Mouse (Mus musculus) thymus, postnatal 14 days (tissue): ENCODE results near the gene Slc46a2.

Source experiments
- DNase-seq: peaks from one replicate; pipeline ENCODE4 v3.0.0; 2021

Gene Slc46a2

DNA sequence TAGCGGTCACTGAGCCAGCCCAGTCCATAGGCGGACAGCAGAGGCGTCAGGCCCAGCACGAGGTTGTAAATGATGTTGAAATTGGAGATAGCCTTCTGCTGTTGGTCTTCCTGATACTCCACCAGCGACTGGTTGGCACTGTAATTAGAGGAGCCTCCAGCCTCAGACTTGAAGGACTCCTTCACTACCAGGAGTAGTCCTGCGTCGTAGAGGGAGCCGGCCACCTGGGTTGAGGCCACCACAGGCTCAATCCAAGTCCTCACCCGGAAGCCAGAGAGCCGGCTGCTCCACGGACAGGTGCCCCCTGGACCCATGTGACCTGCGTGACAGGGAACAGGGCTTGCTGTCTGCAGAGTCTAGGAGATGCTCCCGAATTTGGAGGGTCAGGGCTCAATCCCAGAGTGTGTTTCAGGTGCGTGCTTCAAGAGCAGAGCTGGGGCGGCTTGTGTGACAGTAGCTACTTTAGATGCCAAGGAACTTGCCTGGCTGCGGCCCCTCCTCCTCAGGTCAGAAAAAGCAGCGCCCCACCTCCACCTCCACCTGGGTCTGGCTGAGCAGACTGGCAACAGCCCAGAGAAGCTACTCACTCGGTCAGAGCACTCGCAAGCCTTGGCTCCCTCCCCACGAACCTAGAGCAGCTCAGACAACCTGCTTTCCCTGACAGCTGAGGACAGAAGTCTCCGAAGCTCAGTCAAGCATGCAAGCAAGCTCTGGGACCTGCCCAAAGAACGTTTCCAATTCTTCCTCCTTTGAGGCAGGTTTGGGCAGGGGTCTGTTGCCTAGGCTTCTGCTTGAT, at the start of gene Slc46a2:
Gene Slc46a2, minus strand, starts transcription at position 449 of the 796 bp plus-strand sequence.
- DNase-seq: no peak

DNA sequence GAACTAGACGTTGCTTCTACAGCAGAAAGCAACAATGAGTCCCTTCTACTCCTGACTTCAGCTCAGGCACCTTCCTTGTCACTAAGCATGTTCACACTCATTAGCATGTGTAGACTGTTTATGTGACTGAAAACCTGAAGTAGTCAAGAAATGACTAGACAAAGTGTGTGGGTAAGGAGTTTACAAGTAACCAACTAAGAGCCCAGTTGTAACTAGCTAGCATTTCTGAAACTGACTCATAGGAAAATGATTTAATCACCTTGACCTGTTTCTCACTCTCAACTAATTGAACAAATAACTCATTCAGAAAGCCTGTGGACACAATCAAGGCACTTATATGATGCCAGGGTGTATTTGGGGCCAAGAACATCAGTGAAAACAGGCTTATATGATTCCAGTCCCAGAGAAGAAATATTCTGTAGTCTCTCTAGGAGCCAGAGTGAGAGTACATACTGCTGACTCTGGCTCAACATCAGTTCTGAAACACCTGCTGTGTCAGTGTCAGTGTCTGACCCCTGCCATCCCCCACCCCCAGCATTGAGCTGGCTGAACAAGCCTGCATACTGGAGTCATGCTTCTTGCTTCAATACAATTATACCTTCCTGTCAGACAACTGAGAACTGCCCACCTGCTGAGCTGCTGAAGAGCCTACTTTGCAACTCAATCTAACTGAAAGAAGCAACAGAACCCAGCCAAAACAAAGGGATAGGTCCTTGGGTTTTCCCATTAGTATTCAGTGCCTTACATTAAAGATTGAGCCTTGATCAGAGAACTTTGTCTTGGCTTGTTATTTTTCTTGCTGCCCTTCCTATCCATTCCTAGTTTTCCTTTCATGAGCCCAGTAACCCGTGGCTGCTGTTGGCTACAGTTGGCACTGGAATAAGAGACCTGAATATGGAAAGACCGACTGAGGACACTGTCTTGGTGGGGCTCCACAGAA, 48.8 kb upstream of the Slc46a2 start, which contains the start of gene Mup6:
Gene Mup6, plus strand, starts transcription at position 890 of the 940 bp plus-strand sequence.
- no peak for DNase-seq

DNA sequence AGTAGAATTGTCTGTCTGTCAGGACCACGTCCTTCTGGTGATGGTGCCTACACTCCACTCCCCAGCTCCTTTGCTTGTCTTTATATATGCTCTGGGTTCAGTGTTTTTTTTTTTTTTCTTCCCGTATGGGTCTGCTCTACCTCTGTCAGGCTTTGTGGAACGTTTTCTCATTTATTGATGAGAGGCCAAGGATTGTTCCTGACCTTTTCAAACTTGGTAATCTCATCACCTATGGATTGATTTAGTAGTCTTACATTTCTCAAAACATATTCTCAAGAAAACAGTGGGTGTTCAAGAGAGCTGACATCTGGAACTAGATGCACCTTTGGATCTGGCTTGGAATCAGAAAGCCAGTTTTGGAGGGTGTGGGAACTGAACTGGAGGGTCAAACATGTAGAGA, 45.8 kb upstream of the Slc46a2 start, which contains the start of gene Mup4:
Gene Mup4, minus strand, starts transcription at position 101 of the 400 bp plus-strand sequence.
- DNase-seq: no peak

DNA sequence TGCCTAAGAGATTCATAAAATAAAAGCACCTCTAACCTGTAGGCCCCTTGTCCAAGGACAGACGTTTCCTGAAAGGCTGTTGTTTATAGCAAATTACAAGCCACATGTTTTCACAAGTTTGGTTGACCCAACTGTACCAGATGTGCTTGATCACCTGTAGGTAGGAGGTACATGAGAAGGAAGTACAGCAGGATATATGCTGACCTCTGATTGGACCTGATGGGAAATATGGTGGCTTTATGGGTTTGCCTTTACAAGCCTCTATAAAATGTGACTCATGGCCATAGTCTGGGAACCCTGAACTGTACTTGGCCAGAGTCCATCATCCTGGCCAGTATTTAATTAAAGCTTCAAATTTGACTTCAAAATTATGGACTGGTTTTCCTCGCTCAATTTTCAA, 22.7 kb upstream of the Slc46a2 start:
- no peak for DNase-seq

DNA sequence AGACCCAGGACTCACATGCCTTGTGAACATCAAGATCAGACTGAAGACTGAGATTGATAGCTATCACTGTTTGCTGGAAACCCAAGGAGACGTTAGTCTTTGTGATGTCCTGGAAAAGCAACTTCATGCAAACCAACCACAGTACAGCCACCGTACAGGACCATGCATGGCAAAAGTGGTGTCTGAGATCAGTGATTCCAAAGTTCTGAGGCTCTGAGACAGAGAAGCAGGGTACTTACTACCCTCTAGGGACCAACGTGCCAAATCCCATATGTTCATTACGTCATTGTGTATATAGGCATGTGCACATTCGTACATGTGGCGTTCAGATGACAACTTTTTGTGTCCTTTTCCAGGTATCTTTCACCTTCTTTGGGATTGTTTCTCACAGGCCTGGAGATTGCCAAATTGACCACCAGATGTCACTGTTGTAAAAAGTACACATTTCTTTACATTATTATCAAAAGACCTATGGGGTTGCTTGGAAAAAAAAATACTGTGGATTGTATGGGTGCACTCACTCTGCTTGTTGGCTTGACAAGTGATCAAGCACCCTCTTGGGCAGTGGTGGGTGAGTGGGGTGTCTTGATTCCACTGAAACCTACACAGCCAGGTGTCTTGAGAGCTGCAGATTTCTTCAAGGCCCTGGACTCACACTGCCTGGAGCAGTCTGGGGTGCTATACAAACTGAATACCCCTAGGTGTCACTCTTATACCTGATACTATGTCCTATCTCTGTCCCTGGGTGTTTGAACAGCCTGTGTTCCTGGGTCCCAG, 17.8 kb upstream of the Slc46a2 start:
- peak; percentile 36 for DNase-seq

DNA sequence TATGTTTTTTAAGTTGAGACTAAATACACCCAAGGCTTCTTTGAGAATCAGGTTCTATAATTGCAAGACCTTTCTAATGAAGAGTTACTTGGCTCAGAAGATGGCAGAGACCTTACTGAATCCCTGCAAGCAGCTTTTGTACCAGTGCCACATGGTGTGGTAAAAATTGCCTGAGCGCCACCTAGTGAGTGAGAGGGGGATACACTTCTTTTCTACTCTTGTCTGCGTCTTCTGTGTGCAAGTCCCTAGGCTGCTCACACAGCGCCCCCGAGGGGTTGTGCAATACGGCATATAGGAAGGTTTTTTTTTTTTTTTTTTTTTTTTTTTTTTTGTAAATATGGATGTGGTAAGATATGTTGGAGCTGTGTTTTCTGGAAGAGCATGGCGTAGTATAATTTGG, 13.5 kb upstream of the Slc46a2 start:
- peak; percentile 89 for DNase-seq

DNA sequence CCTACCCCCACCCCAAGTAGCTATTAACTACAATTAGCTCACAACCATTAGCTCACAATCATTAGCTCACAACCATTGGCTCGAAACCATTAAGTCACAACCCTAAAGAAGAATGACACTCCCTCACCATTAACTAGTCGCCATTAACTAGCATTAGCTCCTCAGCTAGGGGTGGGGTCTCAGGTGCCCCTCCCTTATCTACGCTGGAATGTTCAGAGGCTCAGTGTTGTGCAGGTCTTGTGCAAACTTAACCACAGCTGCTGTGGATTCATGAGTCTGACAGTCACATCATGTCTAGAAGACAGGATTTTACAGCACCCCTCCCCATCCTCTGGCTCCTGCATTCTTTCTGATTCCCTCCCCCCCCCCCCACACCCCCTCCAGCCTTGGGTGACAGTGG, 12.8 kb upstream of the Slc46a2 start:
- no peak for DNase-seq

DNA sequence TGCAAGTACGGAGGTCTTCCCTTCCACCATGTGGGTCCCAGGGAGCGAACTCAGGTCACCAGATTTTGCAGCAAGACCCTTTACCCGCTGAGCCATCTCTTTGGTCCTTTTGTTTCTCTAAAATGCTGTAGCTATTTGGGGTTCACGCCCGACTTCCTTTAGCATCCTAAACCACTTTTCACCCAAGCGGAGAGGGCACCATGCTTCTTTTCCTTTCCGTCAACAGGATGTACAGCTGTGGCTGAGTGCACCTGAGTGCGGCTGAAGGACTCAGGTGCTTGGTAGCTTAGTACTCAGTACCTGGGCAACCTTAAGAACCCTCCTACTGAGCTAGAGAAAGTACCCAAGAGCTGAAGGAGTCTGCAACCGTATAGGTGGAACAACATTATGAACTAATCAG, 10.2 kb upstream of the Slc46a2 start:
- DNase-seq: peak; percentile 51

DNA sequence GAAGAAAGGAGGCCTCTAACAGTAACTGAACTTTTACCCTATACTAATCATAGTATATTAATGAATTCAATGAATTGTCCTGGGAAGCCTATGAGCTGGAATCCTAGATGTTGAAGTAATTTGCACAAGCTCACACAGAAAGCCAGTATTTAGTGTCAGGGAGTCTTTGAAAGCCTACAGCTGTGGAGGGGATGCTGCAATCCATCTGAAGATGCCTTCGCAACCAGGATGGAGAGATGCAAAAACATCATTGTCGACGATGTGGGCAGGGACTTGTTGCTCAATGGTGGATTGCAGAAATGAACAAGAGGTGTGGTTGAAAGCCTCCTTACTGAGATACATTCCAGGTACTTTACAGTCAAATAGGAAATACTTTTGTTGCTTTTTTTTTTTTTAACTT, 3.1 kb upstream of the Slc46a2 start:
- no peak for DNase-seq

DNA sequence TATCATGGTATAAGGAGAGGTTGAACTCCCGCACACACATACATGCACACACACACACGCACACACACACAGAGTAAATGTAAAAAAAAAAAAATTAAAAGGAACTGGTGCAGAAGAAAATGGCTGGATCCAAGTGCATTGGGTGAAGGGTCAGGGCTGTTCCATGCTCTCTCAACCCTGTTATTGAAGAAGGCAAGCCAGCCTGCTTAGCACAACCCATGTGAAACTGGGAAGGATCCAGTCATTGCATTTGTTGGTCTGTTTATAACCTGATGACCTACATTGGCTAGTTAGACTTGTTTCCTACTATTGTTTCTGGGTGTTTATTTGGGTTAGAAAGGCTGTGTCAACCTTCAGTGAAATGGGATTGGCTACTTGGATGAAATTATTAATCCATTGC, 6.1 kb downstream of the Slc46a2 start:
- DNase-seq: no peak

DNA sequence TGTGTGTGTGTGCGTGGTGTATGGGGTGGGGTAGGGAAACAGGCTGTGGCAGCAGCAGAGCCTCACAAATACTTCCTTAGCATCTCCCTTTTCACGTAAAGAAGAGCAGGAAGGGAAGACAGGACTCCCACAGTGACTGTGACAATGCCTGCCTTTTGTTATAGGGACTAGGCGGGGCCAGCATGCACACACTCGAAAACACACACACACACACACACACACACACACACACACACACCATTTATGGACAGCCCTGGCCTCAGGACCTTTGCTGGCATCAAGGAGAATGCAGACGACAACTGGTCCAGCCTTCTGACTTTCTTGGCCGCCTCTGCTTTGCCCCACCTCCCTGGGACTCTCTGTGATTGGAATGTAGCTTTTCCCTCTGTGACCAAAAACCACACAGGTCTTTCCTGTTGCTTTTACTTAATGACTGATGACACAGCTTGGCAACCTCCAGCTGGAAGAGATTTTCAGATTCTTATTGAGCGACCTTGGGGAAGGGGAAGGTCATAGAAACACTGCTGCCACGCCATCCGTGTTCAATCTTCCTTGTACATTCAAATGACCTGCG, 7.1 kb downstream of the Slc46a2 start:
- DNase-seq: no peak

DNA sequence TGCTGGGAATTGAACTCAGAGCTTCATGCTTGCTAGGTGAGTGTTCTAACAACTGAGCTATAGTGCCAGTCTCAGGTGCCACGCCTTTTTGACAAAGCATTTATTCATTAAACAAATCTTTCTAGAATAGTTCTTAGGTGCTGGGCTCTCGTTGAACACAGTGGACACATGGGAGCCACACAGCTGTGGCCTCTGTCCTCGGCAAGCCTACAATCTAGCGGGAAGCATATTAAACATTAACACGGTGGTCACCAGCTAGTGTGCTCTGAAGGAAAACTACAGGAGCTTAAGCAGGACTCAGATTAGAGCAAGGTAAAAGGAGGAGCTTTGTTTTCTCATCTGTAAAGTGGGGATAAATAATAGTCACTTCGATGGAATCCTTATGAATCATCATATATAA, 7.8 kb downstream of the Slc46a2 start:
- DNase-seq: no peak

DNA sequence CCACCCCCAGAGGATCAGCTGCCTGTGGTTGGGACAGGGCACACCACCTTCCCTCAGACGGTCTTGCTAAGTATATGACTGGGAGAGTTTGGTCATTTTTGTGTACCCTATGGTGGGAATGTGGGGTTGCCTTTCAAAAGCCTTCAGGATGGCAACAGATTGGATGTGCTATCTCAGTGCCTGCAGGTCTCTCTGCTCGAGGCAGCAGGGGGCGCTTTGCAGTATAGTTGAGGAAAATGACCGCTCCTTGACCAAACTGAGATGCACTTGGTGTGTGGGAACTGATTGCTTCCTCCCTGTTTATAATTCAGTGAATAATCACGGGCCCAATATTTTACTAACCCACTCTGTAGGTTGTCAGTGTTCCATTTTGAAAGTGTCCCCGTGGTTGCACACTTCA, 12.3 kb downstream of the Slc46a2 start:
- peak; percentile 52 for DNase-seq

DNA sequence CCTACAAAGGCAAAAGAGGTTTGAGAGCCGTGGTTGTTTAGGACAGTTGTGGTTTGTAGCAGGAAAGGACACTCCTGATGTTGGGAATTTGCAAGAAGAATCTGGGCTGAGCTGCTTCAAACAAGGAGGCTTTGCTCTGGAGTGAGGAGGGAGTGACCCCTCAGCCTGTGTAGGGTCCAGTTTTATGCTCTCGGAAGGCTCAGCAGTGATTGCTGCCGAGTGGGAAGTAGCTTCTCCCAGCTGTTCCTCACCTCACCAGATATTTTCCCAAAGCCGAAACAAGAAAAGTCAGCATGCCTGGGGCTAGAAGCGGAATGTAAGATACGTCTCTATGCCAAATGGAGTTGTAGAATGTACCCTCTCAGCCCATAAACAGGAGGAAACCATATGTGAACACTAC, 13.0 kb downstream of the Slc46a2 start:
- DNase-seq: no peak

DNA sequence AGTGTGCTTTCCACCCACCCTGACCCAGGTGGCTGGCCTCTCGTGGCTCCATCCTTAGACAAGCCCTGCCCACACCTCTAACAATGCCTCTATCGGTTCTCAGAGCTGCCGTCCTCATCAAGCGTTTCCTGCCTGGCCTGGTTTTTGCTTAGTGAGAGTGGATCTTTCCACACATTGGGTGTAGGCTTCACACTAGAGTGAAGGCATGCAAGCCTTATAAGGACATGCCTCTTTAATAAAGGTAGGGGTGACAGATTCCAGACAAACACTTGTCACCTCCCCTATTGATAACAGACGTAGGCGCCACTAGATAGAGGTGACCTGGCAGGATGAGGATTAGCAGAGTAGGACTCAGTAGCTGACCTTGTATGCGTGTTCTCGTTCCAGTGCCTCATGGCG, 16.3 kb downstream of the Slc46a2 start:
- DNase-seq: no peak

DNA sequence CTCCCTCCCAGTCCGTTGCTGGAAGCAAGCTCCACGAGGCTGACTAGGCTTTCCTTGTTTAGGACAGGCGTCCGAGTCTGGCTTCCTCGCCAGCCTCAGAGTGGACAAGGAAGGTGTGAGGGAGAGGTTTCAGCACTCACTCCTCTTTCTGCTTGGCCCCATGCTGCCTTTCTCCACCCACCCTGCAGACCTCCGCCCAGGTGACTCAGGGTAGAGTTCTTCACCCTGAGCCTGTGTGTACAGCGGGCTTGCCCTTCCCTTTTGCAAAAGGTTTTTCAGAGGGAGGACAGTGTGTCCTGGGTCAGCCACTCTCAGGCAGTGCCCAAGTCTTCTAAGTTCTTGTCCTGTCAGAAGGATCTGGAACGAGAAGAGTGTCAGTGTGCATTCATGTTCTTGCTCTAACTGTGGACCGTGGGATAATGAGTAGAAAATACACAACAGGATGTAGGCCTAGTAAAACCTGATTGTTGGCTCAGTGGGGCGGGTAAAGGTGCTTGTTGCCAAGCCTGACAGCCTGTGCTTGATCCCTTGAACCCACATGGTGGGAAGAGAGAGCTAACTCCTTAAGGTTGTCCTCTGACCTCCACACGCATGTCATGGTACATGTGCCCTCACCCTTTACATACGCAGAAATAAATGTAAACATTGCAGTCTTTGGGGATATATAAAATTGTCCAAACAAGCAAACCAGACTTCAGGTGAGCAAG, 16.9 kb downstream of the Slc46a2 start:
- DNase-seq: no peak

DNA sequence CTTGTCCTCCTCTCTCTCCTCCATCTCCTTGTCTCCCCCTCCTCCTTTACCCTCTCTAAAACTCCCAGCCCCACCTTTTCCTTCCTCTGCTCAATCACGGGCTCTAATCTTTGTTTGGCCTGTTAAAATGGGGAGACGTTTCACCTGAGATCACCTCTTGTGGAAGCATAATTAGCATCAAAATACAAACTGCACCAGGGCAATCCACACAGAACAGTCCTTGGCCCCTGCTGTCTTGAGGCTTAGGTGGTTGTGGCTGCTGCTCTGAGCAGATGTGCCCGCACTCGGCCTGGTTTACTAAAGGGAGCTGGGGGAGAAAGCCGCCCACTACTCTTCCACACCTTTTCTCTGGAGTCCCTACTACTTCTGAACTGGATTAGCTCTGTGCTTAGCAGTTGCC, 18.9 kb downstream of the Slc46a2 start:
- no peak for DNase-seq

DNA sequence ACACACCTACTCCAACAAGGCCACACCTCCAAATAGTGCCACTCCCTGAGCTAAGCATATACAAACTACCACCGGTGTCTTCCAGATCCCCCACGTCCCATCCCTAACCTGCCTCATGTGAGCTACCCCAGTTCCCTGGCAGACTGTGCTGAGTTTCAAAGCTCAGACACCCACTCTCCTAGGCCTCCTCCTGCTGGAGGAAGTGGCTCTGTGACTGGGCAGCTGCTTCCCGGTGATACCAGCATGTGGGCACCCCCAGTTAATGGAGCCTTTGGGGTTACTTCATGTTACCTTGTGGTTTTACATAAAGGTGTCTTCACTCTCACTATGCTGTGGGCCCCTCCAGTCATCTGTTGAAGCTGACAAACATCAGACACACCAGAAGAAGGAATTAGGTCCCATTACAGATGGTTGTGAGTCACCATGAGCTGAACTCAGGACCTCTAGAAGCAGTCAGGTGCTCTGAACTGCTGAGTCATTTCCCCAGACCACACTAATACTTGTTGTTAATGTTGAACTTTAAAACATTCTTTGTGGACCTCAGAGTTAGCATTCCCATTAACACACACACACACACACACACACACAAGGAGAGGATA, 19.8 kb downstream of the Slc46a2 start:
- no peak for DNase-seq

DNA sequence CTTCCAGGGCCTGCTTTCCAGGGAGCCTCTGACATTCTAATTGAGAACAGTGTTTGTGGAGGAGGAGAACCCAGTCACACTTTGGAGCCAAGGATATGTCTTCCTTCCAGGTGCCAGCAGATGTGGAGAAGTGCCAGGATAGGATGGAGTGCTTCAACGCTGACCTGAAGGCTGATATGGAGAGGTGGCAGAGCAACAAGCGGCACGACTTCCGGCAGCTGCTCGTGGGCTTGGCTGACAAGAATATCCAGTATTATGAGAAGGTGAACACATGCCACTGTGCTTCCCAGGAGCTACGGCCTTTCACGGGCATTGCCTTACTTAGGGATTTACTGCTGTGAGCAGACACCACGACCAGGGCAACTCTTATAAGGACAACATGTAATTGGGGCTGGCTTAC, 20.4 kb downstream of the Slc46a2 start:
- DNase-seq: no peak

DNA sequence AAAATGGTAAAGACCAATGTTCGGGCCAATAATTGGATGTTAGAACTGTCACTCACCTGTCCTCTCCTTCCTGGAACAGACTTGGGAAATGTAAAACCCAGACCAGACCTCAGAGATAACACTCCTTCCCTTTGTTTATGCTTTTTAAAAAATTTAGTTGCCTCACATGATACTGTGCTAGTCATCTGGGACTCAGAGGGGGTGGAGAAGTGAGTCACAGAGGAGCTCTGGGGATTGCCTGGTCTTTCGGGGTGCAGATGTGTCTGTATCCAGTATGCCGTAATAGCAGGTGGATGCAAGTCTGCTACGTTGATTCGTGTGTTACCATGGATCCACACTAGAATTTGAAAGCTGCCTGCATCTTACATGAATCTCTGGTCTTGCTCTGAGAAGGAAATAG, 22.1 kb downstream of the Slc46a2 start:
- no peak for DNase-seq

DNA sequence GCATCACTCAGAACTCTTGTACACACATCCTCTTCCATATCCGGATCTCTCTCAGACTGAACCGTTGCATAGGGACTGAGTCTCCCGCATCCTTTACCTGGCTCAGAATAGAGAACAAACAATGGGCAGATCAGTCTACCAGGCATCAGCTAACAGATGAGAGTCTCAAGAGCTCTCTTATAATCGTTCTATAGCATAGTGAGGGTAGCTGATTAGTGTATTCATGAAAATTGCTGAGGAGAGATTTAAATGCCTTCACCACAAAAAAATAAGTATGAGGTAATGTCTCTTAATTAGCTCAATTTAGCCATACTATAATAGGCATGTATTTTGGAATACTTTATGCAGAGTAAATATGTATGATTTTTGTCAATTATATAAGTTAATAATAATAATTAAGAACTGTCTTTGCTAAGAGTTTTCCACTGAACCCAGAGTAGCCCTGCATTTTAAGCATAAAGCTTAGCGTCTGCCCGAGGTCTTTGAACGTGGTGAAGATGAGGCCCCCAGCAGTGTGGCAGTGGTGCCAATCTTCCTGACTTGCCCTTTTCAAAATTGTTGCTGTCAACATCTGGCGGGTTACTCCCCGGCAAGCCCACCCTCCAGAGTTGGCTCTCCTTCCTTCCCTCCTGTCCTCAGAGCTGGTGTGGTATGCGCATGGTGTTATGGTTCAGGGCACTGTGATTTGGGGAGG, 23.0 kb downstream of the Slc46a2 start:
- no peak for DNase-seq
